Mouse (Mus musculus): Measurements from ENCODE around the gene H1f0. TPM values are rescaled to one million over a fixed set of nuclear protein-coding genes. Genes with fewer than 3 reads are reported as not detected.
"Not testable (repeated sequence)": the region's sequence is repeated elsewhere in the genome, so short reads cannot be mapped to it uniquely, and the experiment has no call there.

Gene H1f0
- polyA plus RNA-seq, 1 experiment from 2014 or later = 74.8 TPM

GRCm38 (mm10) chr15:79000357-79000791 is 27.9 kb upstream of the H1f0 start:
- Histone ChIP-seq H3K4me3 (replicated peaks; ENCODE audit: low read length) (no peak overlapping the region), H3K27me3 (ENCODE audit: control insufficient read depth, insufficient read depth, low read length) (no peaks in the 10 kb centered on the region), H3K4me1 (replicated peaks; ENCODE audit: control insufficient read depth, insufficient read depth, low read length) (no peaks in the 10 kb centered on the region), H3K4me2 (replicated peaks) (no peak overlapping the region), H3K9ac (no peak overlapping the region), H3K36me3 (replicated peaks; ENCODE audit: control insufficient read depth, insufficient read depth) (peaks cover 76% of the 10 kb centered on the region), H3K9me3 (ENCODE audit: control insufficient read depth, low read length) (no peaks in the 10 kb centered on the region), H3K27ac (no peak overlapping the region)
- DNase-seq (ENCODE audit: low spot score) (no peak), ATAC-seq (ENCODE audit: low FRiP score) (no peak)
- 78% methylated on average over 7 of the region's 7 CpGs for WGBS

- Histone ChIP-seq H3K36me3 (replicated peaks; ENCODE audit: control insufficient read depth, insufficient read depth) (peaks cover 78% of the 10 kb centered on the region), H3K9me3 (ENCODE audit: control insufficient read depth, low read length) (no peaks in the 10 kb centered on the region), H3K9ac (no peak overlapping the region), H3K4me2 (replicated peaks) (no peak overlapping the region), H3K27me3 (ENCODE audit: control insufficient read depth, insufficient read depth, low read length) (no peaks in the 10 kb centered on the region), H3K4me3 (replicated peaks; ENCODE audit: low read length) (no peak overlapping the region), H3K4me1 (replicated peaks; ENCODE audit: control insufficient read depth, insufficient read depth, low read length) (no peaks in the 10 kb centered on the region), H3K27ac (no peak overlapping the region)
- no peak for ATAC-seq (ENCODE audit: low FRiP score)
- WGBS = 89% methylated on average over 5 of the region's 5 CpGs
- DNase-seq (ENCODE audit: low spot score) = no peak
Observed at GRCm38 (mm10) chr15:79001559-79001958, 26.7 kb upstream of the H1f0 start.

GRCm38 (mm10) chr15:79002036-79002435 is 26.2 kb upstream of the H1f0 start:
- Histone ChIP-seq H3K4me3 (replicated peaks; ENCODE audit: low read length) (no peak overlapping the region), H3K27me3 (ENCODE audit: control insufficient read depth, insufficient read depth, low read length) (no peaks in the 10 kb centered on the region), H3K36me3 (replicated peaks; ENCODE audit: control insufficient read depth, insufficient read depth) (peaks cover 83% of the 10 kb centered on the region), H3K9ac (no peak overlapping the region), H3K4me2 (replicated peaks) (no peak overlapping the region), H3K27ac (no peak overlapping the region), H3K9me3 (ENCODE audit: control insufficient read depth, low read length) (no peaks in the 10 kb centered on the region), H3K4me1 (replicated peaks; ENCODE audit: control insufficient read depth, insufficient read depth, low read length) (no peaks in the 10 kb centered on the region)
- WGBS = 53% methylated on average over 19 of the region's 19 CpGs
- no peak for DNase-seq (ENCODE audit: low spot score)
- no peak for ATAC-seq (ENCODE audit: low FRiP score)

- DNase-seq (ENCODE audit: low spot score) = no peak
- no peaks in the 10 kb centered on the region for H3K9me3 ChIP-seq (ENCODE audit: control insufficient read depth, low read length)
- no peak for ATAC-seq (ENCODE audit: low FRiP score)
- no peak overlapping the region for H3K4me2 ChIP-seq (replicated peaks)
- no peak overlapping the region for H3K4me3 ChIP-seq (replicated peaks; ENCODE audit: low read length)
- H3K36me3 ChIP-seq (replicated peaks; ENCODE audit: control insufficient read depth, insufficient read depth) = peaks cover 88% of the 10 kb centered on the region
- no peak overlapping the region for H3K27ac ChIP-seq
- H3K9ac ChIP-seq = no peak overlapping the region
- 88% methylated on average over 3 of the region's 3 CpGs for WGBS
- H3K4me1 ChIP-seq (replicated peaks; ENCODE audit: control insufficient read depth, insufficient read depth, low read length) = no peaks in the 10 kb centered on the region
- H3K27me3 ChIP-seq (ENCODE audit: control insufficient read depth, insufficient read depth, low read length) = no peaks in the 10 kb centered on the region
Observed at GRCm38 (mm10) chr15:79003079-79003478, 25.2 kb upstream of the H1f0 start.

- ATAC-seq (ENCODE audit: low FRiP score) = no peak
- peaks cover 69% of the 10 kb centered on the region for H3K36me3 ChIP-seq (replicated peaks; ENCODE audit: control insufficient read depth, insufficient read depth)
Observed at GRCm38 (mm10) chr15:79005581-79005980, 22.7 kb upstream of the H1f0 start.

GRCm38 (mm10) chr15:79006638-79007037 is 21.6 kb upstream of the H1f0 start:
- Histone ChIP-seq H3K9ac (no peak overlapping the region), H3K4me1 (replicated peaks; ENCODE audit: control insufficient read depth, insufficient read depth, low read length) (no peaks in the 10 kb centered on the region), H3K9me3 (ENCODE audit: control insufficient read depth, low read length) (no peaks in the 10 kb centered on the region), H3K36me3 (replicated peaks; ENCODE audit: control insufficient read depth, insufficient read depth) (peaks cover 58% of the 10 kb centered on the region), H3K27me3 (ENCODE audit: control insufficient read depth, insufficient read depth, low read length) (no peaks in the 10 kb centered on the region), H3K27ac (no peak overlapping the region), H3K4me3 (replicated peaks; ENCODE audit: low read length) (no peak overlapping the region), H3K4me2 (replicated peaks) (no peak overlapping the region)
- ATAC-seq (ENCODE audit: low FRiP score) = no peak
- DNase-seq (ENCODE audit: low spot score) = no peak
- WGBS = 71% methylated on average over 3 of the region's 3 CpGs

More at GRCm38 (mm10) chr15:79005581-79005980, 22.7 kb upstream of the H1f0 start:
- H3K4me3 ChIP-seq (replicated peaks; ENCODE audit: low read length) = no peak overlapping the region
- no peaks in the 10 kb centered on the region for H3K4me1 ChIP-seq (replicated peaks; ENCODE audit: control insufficient read depth, insufficient read depth, low read length)
- no peak for DNase-seq (ENCODE audit: low spot score)
- 90% methylated on average over 9 of the region's 9 CpGs for WGBS
- H3K27me3 ChIP-seq (ENCODE audit: control insufficient read depth, insufficient read depth, low read length) = no peaks in the 10 kb centered on the region
- no peak overlapping the region for H3K4me2 ChIP-seq (replicated peaks)
- H3K9ac ChIP-seq = no peak overlapping the region
- no peak overlapping the region for H3K27ac ChIP-seq
- H3K9me3 ChIP-seq (ENCODE audit: control insufficient read depth, low read length) = no peaks in the 10 kb centered on the region

- DNase-seq (ENCODE audit: low spot score) (no peak), ATAC-seq (ENCODE audit: low FRiP score) (no peak)
- Histone ChIP-seq H3K27me3 (ENCODE audit: control insufficient read depth, insufficient read depth, low read length) (no peaks in the 10 kb centered on the region), H3K9ac (no peak overlapping the region), H3K4me1 (replicated peaks; ENCODE audit: control insufficient read depth, insufficient read depth, low read length) (no peaks in the 10 kb centered on the region), H3K4me3 (replicated peaks; ENCODE audit: low read length) (no peak overlapping the region), H3K9me3 (ENCODE audit: control insufficient read depth, low read length) (no peaks in the 10 kb centered on the region), H3K4me2 (replicated peaks) (no peak overlapping the region), H3K36me3 (replicated peaks; ENCODE audit: control insufficient read depth, insufficient read depth) (peaks cover 54% of the 10 kb centered on the region), H3K27ac (no peak overlapping the region)
- WGBS = 95% methylated on average over 5 of the region's 5 CpGs
Observed at GRCm38 (mm10) chr15:79007059-79007458, 21.2 kb upstream of the H1f0 start.

- not testable (repeated sequence) for DNase-seq (ENCODE audit: low spot score)
- WGBS = 91% methylated on average over 6 of the region's 6 CpGs
Observed at GRCm38 (mm10) chr15:79007836-79008235, 20.4 kb upstream of the H1f0 start.

GRCm38 (mm10) chr15:79009734-79010133 is 18.5 kb upstream of the H1f0 start:
- no peak for ATAC-seq (ENCODE audit: low FRiP score)
- no peaks in the 10 kb centered on the region for H3K9me3 ChIP-seq (ENCODE audit: control insufficient read depth, low read length)
- H3K4me2 ChIP-seq (replicated peaks) = no peak overlapping the region
- no peak for DNase-seq (ENCODE audit: low spot score)
- no peak overlapping the region for H3K9ac ChIP-seq
- no peak overlapping the region for H3K27ac ChIP-seq
- H3K4me1 ChIP-seq (replicated peaks; ENCODE audit: control insufficient read depth, insufficient read depth, low read length) = no peaks in the 10 kb centered on the region
- peaks cover 27% of the 10 kb centered on the region for H3K36me3 ChIP-seq (replicated peaks; ENCODE audit: control insufficient read depth, insufficient read depth)
- no peaks in the 10 kb centered on the region for H3K27me3 ChIP-seq (ENCODE audit: control insufficient read depth, insufficient read depth, low read length)
- no peak overlapping the region for H3K4me3 ChIP-seq (replicated peaks; ENCODE audit: low read length)
- WGBS = 59% methylated on average over 5 of the region's 5 CpGs

More at GRCm38 (mm10) chr15:79007836-79008235, 20.4 kb upstream of the H1f0 start:
- H3K9me3 ChIP-seq (ENCODE audit: control insufficient read depth, low read length); H3K4me2 ChIP-seq (replicated peaks); H3K27ac ChIP-seq; H3K4me3 ChIP-seq (replicated peaks; ENCODE audit: low read length); H3K4me1 ChIP-seq (replicated peaks; ENCODE audit: control insufficient read depth, insufficient read depth, low read length); H3K9ac ChIP-seq; ATAC-seq (ENCODE audit: low FRiP score); H3K27me3 ChIP-seq (ENCODE audit: control insufficient read depth, insufficient read depth, low read length): not testable (repeated sequence)
- H3K36me3 ChIP-seq (replicated peaks; ENCODE audit: control insufficient read depth, insufficient read depth) = peaks cover 46% of the 10 kb centered on the region

GRCm38 (mm10) chr15:79011550-79011949 is 16.7 kb upstream of the H1f0 start:
- Histone ChIP-seq H3K4me3 (replicated peaks; ENCODE audit: low read length) (no peak overlapping the region), H3K27ac (no peak overlapping the region), H3K4me1 (replicated peaks; ENCODE audit: control insufficient read depth, insufficient read depth, low read length) (no peaks in the 10 kb centered on the region), H3K27me3 (ENCODE audit: control insufficient read depth, insufficient read depth, low read length) (no peaks in the 10 kb centered on the region), H3K9ac (no peak overlapping the region), H3K9me3 (ENCODE audit: control insufficient read depth, low read length) (no peaks in the 10 kb centered on the region), H3K36me3 (replicated peaks; ENCODE audit: control insufficient read depth, insufficient read depth) (peaks cover 9% of the 10 kb centered on the region; the same call in 1 of the 2 replicates), H3K4me2 (replicated peaks) (no peak overlapping the region)
- no peak for ATAC-seq (ENCODE audit: low FRiP score)
- whole genome bisulfite sequencing = 33% methylated on average over 10 of the region's 10 CpGs
- DNase-seq (ENCODE audit: low spot score) = no peak

All from hindbrain, embryonic 14.5 days (tissue).